18 mouse cellular contexts compared by ENCODE assay signal in genomic region chr10:110763416-110763815, GRCm38 (mm10). TPM values are rescaled to one million over a fixed set of nuclear protein-coding genes. Genes with fewer than 3 reads are reported as not detected.
DNase-seq lines count a peak whose midpoint lies in the region; ATAC-seq lines count a peak whose summit lies in the region.
"Had no signal": no experiment of that assay in that cellular context is flagged by ENCODE, and none has a peak within 500 bp of the region (broad histone marks: within the 10 kb centered on the region; RNA-seq: fewer than 3 reads in every experiment).

No protein-coding gene starts in this region.

- H3K9ac ChIP-seq in heart, embryonic 11.5 days (ENCODE audit: low read depth, low read length), result no peak overlapping the region
- H3K9ac ChIP-seq: embryonic facial prominence, embryonic 12.5 days; forebrain, embryonic 13.5 days; forebrain, embryonic 15.5 days; forebrain, postnatal 0 days had no signal

- peak; percentile 54 for DNase-seq in heart, adult 11 months
- DNase-seq in 416B (ENCODE audit: low read depth), result peak; percentile 66
- DNase-seq: adrenal gland, adult 8-10 months; adrenal gland, postnatal 14 days; adrenal gland, postnatal 36 days; cerebellum, adult 11-12 months; cerebellum, adult 2 months; cerebellum, adult 9-10 months; cerebellum, postnatal 10 days; cerebellum, postnatal 25 days; forebrain, postnatal 0 days had no signal

- no peaks in the 10 kb centered on the region for H3K27me3 ChIP-seq in heart, embryonic 11.5 days (ENCODE audit: control insufficient read depth, insufficient read depth, low read length)
- no peaks in the 10 kb centered on the region for H3K27me3 ChIP-seq in megakaryocyte, embryonic 14.5 days (replicated peaks)
- H3K27me3 ChIP-seq: embryonic facial prominence, embryonic 12.5 days; forebrain, embryonic 13.5 days; forebrain, embryonic 15.5 days had no signal

- no peaks in the 10 kb centered on the region for H3K4me1 ChIP-seq in heart, embryonic 11.5 days (ENCODE audit: control insufficient read depth, insufficient read depth, low read length)
- H3K4me1 ChIP-seq in megakaryocyte, embryonic 14.5 days, result peaks cover 4% of the 10 kb centered on the region; the same call in 1 of the 2 replicates
- H3K4me1 ChIP-seq: embryonic facial prominence, embryonic 10.5 days; embryonic facial prominence, embryonic 12.5 days; forebrain, embryonic 13.5 days; forebrain, embryonic 15.5 days had no signal

- H3K4me2 ChIP-seq in heart, embryonic 11.5 days, result no peak overlapping the region
- H3K4me2 ChIP-seq: embryonic facial prominence, embryonic 12.5 days; forebrain, embryonic 13.5 days; forebrain, embryonic 15.5 days had no signal

- ATAC-seq in heart, embryonic 11.5 days (replicated peaks; ENCODE audit: insufficient number of reproducible peaks, low FRiP score, low TSS enrichment), result no peak
- ATAC-seq in megakaryocyte, adult 5-6 weeks (ENCODE audit: poor library complexity, severe bottlenecking), result no peak
- ATAC-seq: forebrain, embryonic 13.5 days; forebrain, embryonic 15.5 days; forebrain, postnatal 0 days had no signal

- no peak overlapping the region for H3K27ac ChIP-seq in heart, embryonic 11.5 days (ENCODE audit: low read depth, low read length)
- H3K27ac ChIP-seq: embryonic facial prominence, embryonic 10.5 days; embryonic facial prominence, embryonic 12.5 days; forebrain, embryonic 13.5 days; forebrain, embryonic 15.5 days had no signal

- peaks cover 43% of the 10 kb centered on the region for H3K36me3 ChIP-seq in heart, embryonic 11.5 days (ENCODE audit: control insufficient read depth, insufficient read depth, low read length)
- H3K36me3 ChIP-seq in megakaryocyte, embryonic 14.5 days (replicated peaks; ENCODE audit: low read length), result peaks cover 95% of the 10 kb centered on the region

- no peaks in the 10 kb centered on the region for H3K9me3 ChIP-seq in heart, embryonic 11.5 days (replicated peaks; ENCODE audit: control insufficient read depth, low read length)
- peaks cover 8% of the 10 kb centered on the region for H3K9me3 ChIP-seq in megakaryocyte, embryonic 14.5 days
- H3K9me3 ChIP-seq: embryonic facial prominence, embryonic 12.5 days; forebrain, embryonic 13.5 days; forebrain, embryonic 15.5 days had no signal

- H3K4me3 ChIP-seq in heart, embryonic 11.5 days (ENCODE audit: low read depth, low read length), result no peak overlapping the region
- H3K4me3 ChIP-seq in megakaryocyte, embryonic 14.5 days (replicated peaks), result peak overlapping the region; percentile 23
- H3K4me3 ChIP-seq: embryonic facial prominence, embryonic 10.5 days; embryonic facial prominence, embryonic 12.5 days; forebrain, embryonic 13.5 days; forebrain, embryonic 15.5 days had no signal

- 88% methylated on average over 13 of the region's 13 CpGs for WGBS in heart, embryonic 11.5 days (ENCODE audit: insufficient replicate concordance)

RNA-seq across cellular contexts. Expression of gene E2f7, which starts 18.2 kb away (rescaled TPM):
- 20.3 and 21.9 TPM in 2 replicates for polyA plus RNA-seq in heart, embryonic 11.5 days (2014; fragmentation: Nextera tagmentation; extraction: Ambion mirVana)
- polyA plus RNA-seq in megakaryocyte, embryonic 14.5 days (2012; ENCODE audit: insufficient read depth, low replicate concordance), result 6.2 and 8.4 TPM in 2 replicates
- 13.3 and 16.5 TPM in 2 replicates for total RNA-seq in megakaryocyte, adult 5-6 weeks (2015)
- 10.6 and 13.0 TPM in 2 replicates for total RNA-seq in megakaryocyte, adult 5-6 weeks (2017)
